Mouse (Mus musculus): Measurements from ENCODE around the gene Manf. TPM values are rescaled to one million over a fixed set of nuclear protein-coding genes. Genes with fewer than 3 reads are reported as not detected.

Gene Manf
- polyA plus RNA-seq, 1 experiment from 2014 or later = 183 TPM

DNA sequence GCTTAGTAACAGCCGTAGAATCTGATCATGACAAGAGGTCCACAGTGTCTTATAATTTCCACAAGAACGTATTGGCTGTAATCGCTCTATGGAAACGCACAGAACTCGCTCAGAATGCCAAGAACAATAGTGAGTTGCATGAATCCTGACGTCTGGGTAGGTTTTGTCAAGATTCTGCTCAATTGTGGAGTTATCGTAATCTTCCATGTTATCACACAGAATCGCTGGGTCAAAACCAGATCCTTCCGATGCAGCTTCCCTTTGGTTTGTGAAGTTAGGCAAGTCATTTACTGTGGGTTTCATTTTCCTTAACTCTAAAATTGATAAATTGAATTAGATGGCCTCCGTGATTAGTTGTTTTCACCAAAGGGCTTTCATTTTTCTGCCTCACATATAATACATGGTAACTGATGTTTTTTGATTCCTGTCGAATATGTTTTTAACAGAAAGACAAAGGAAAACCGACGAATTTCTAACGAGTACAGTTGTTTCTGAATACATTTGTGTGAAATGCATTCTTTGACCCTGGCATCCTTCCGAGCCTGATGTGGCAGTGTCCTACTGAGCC lies 70.6 kb downstream of the Manf start:
- peaks cover 12% of the 10 kb centered on the region for H3K4me1 ChIP-seq (ENCODE audit: control insufficient read depth, insufficient read depth, low read length)
- peak overlapping the region; percentile 63 for H3K4me2 ChIP-seq (ENCODE audit: low read length)
- H3K9me3 ChIP-seq (replicated peaks; ENCODE audit: control insufficient read depth, low read length, poor library complexity, severe bottlenecking) = no peaks in the 10 kb centered on the region
- H3K27me3 ChIP-seq (ENCODE audit: control insufficient read depth, insufficient read depth, low read depth, low read length) = no peaks in the 10 kb centered on the region
- 48% methylated on average over 15 of the region's 15 CpGs for WGBS
- H3K9ac ChIP-seq (ENCODE audit: low read depth, low read length) = peak overlapping the region; percentile 61; the same call in 1 of the 2 replicates
- peak overlapping the region; percentile 60; the same call in 1 of the 2 replicates for H3K27ac ChIP-seq (ENCODE audit: low read length)
- H3K36me3 ChIP-seq (ENCODE audit: control insufficient read depth, insufficient read depth, low read length) = no peaks in the 10 kb centered on the region
- no peak for ATAC-seq
- peak overlapping the region; percentile 92 for H3K4me3 ChIP-seq (ENCODE audit: low read depth, low read length)

DNA sequence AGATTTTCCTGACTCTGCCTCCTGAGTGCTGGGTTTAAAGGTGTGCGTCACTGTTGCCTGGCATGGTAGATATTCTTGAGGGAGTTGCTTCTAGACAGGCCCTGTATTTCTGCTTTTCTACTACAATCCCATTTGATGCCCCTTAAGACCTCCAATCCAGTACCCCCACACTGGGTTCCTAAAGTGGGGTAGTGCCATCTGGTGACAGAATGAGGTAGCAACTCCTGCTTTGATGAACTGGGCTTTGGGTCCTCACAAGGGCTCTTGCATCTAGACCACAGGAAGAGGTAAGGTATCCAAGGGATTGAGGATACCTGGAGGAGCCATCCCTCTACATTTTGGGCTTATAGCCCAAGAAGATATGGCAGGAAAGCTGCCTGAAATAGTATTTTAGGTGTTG lies 72.6 kb downstream of the Manf start:
- Histone ChIP-seq H3K27ac (ENCODE audit: low read length) (no peak overlapping the region), H3K4me3 (ENCODE audit: low read depth, low read length) (no peak overlapping the region), H3K36me3 (ENCODE audit: control insufficient read depth, insufficient read depth, low read length) (no peaks in the 10 kb centered on the region), H3K9ac (ENCODE audit: low read depth, low read length) (no peak overlapping the region), H3K4me1 (ENCODE audit: control insufficient read depth, insufficient read depth, low read length) (peaks cover 12% of the 10 kb centered on the region), H3K4me2 (ENCODE audit: low read length) (no peak overlapping the region), H3K9me3 (replicated peaks; ENCODE audit: control insufficient read depth, low read length, poor library complexity, severe bottlenecking) (no peaks in the 10 kb centered on the region), H3K27me3 (ENCODE audit: control insufficient read depth, insufficient read depth, low read depth, low read length) (no peaks in the 10 kb centered on the region)
- no peak for ATAC-seq
- WGBS = 100% methylated on average over 1 of the region's 1 CpGs

DNA sequence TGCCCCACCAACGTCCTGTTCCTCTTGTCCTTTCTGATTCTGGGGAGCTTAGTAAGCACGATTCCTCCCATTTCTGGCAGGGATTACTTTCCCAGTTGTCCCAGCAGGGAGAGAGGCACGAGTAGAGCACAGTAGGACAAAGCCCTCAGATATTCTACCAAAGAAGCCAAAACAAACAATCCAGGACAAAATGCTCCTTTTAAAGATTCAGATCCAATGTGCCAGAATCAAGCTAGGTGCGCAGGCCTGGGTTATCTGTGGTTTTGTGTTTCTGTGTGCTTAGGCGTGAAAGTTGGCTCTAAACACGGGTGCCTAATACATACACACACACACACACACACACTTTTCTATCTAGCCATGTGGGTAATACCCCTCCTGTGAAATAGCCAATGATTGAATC lies 73.6 kb downstream of the Manf start:
- Histone ChIP-seq H3K9me3 (replicated peaks; ENCODE audit: control insufficient read depth, low read length, poor library complexity, severe bottlenecking) (no peaks in the 10 kb centered on the region), H3K4me2 (ENCODE audit: low read length) (no peak overlapping the region), H3K36me3 (ENCODE audit: control insufficient read depth, insufficient read depth, low read length) (no peaks in the 10 kb centered on the region), H3K27me3 (ENCODE audit: control insufficient read depth, insufficient read depth, low read depth, low read length) (no peaks in the 10 kb centered on the region), H3K9ac (ENCODE audit: low read depth, low read length) (no peak overlapping the region), H3K27ac (ENCODE audit: low read length) (no peak overlapping the region), H3K4me1 (ENCODE audit: control insufficient read depth, insufficient read depth, low read length) (peaks cover 11% of the 10 kb centered on the region), H3K4me3 (ENCODE audit: low read depth, low read length) (no peak overlapping the region)
- WGBS = 72% methylated on average over 6 of the region's 6 CpGs
- ATAC-seq = no peak

DNA sequence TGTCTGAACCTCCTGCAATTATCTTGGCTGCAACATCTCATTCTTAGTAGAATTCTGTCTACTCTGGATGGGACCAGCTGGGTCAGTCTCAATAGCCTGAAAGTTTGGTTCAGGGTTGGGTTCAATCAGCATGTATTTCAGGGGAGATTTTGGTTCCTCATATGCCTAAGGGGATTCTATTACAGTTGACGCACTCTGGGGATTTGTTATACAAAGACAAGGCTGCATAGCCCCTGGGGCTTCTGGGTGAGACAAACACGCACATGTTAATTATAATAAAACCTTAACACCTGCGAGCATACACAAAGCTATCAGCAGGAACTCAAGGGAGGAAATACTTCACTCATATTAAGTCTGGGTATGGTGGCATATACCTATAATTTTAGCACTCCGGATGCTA lies 85.3 kb downstream of the Manf start:
- 74% methylated on average over 4 of the region's 4 CpGs for WGBS

DNA sequence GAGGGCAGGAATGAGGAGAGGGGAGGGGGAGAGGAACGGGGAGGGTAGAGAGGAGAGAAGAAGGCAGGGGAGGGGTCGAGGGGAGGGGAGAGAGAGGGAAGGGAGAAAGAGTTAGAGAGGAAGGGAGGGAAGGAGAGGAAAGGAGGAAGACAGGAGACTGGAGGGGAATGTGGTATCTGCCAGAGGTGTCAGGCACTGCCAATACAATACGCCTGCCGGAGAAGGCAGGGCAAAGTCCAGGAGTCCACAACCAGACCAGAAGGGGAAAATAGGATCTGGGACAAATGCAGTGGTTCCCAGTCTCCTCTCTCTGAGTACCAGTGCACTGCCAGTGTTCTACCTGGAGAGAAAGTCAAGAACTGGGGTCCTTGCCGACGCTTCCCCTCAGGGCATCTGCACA lies 100.9 kb downstream of the Manf start:
- Histone ChIP-seq H3K4me2 (ENCODE audit: low read length) (no peak overlapping the region), H3K36me3 (ENCODE audit: control insufficient read depth, insufficient read depth, low read length) (no peaks in the 10 kb centered on the region), H3K27me3 (ENCODE audit: control insufficient read depth, insufficient read depth, low read depth, low read length) (no peaks in the 10 kb centered on the region), H3K4me3 (ENCODE audit: low read depth, low read length) (no peak overlapping the region), H3K9me3 (replicated peaks; ENCODE audit: control insufficient read depth, low read length, poor library complexity, severe bottlenecking) (no peaks in the 10 kb centered on the region), H3K9ac (ENCODE audit: low read depth, low read length) (no peak overlapping the region), H3K4me1 (ENCODE audit: control insufficient read depth, insufficient read depth, low read length) (peaks cover 23% of the 10 kb centered on the region), H3K27ac (ENCODE audit: low read length) (no peak overlapping the region)
- ATAC-seq = no peak
- WGBS = 88% methylated on average over 6 of the region's 6 CpGs

More for the DNA sequence above, 85.3 kb downstream of the Manf start:
- no peak for ATAC-seq
- Histone ChIP-seq H3K27ac (ENCODE audit: low read length) (no peak overlapping the region), H3K9ac (ENCODE audit: low read depth, low read length) (no peak overlapping the region), H3K9me3 (replicated peaks; ENCODE audit: control insufficient read depth, low read length, poor library complexity, severe bottlenecking) (no peaks in the 10 kb centered on the region; the same call in 1 of the 2 replicates), H3K4me2 (ENCODE audit: low read length) (no peak overlapping the region), H3K36me3 (ENCODE audit: control insufficient read depth, insufficient read depth, low read length) (no peaks in the 10 kb centered on the region), H3K4me1 (ENCODE audit: control insufficient read depth, insufficient read depth, low read length) (no peaks in the 10 kb centered on the region), H3K4me3 (ENCODE audit: low read depth, low read length) (no peak overlapping the region), H3K27me3 (ENCODE audit: control insufficient read depth, insufficient read depth, low read depth, low read length) (no peaks in the 10 kb centered on the region)

DNA sequence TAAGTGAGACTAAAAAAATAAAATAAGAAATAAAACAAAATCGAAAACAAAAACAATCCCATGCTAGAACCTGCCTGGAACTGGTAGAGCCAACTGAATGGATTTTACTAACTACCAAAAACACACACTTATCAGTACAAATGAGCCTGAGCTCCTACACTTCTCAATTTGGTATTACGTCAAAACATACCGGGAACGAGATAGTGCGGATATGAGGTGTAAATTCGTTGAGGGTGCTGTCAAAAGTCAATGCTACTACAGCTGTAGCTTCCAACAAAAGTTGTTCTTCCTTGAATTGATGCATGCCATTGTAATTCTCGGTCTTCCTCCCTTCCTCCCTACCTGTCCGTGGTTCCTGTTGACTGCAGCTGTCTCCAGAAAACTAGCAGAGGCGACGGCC lies 102.4 kb downstream of the Manf start:
- Histone ChIP-seq H3K9ac (ENCODE audit: low read depth, low read length) (peak overlapping the region; percentile 100), H3K4me1 (ENCODE audit: control insufficient read depth, insufficient read depth, low read length) (peaks cover 23% of the 10 kb centered on the region), H3K9me3 (replicated peaks; ENCODE audit: control insufficient read depth, low read length, poor library complexity, severe bottlenecking) (no peaks in the 10 kb centered on the region), H3K36me3 (ENCODE audit: control insufficient read depth, insufficient read depth, low read length) (no peaks in the 10 kb centered on the region), H3K27ac (ENCODE audit: low read length) (peak overlapping the region; percentile 87), H3K4me2 (ENCODE audit: low read length) (peak overlapping the region; percentile 97), H3K27me3 (ENCODE audit: control insufficient read depth, insufficient read depth, low read depth, low read length) (no peaks in the 10 kb centered on the region), H3K4me3 (ENCODE audit: low read depth, low read length) (peak overlapping the region; percentile 100)
- ATAC-seq = no peak
- 17% methylated on average over 10 of the region's 10 CpGs for WGBS

DNA sequence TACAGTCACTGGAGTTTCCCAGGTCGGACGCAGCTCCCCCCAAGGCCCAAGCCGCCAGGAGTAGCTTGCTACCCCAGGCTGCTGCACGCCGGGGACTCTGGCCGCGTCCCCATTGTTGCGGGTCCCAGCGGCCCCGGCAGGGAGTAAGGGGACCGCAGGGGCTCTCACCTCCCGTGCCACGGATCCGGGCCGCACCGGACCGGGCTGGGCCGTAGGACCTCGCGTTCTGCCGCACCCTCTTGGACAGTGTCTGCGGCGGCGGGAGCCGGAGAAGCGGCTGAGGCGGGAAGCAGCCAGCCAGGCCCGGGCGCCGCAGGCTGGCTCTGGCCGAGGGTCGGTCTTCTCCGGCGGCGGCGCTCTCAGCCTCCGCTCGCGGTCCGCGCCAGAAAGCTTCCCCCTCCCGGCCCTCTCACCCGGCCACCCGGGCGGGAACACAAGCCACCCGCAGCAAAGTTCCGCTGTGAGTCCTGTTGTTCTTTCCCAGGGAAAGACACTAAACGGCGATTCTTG lies 102.9 kb downstream of the Manf start, which contains the start of gene Rad54l2:
TSS of gene Rad54l2 (minus strand) at position 383 of the 510 bp plus-strand sequence.
- Histone ChIP-seq H3K4me3 (ENCODE audit: low read depth, low read length) (peak within 1 kb of the TSS; percentile 100), H3K4me2 (ENCODE audit: low read length) (peak within 1 kb of the TSS; percentile 97), H3K4me1 (ENCODE audit: control insufficient read depth, insufficient read depth, low read length) (peaks cover 23% of the 10 kb centered on the region), H3K9ac (ENCODE audit: low read depth, low read length) (peak within 1 kb of the TSS; percentile 100), H3K9me3 (replicated peaks; ENCODE audit: control insufficient read depth, low read length, poor library complexity, severe bottlenecking) (no peaks in the 10 kb centered on the region), H3K27me3 (ENCODE audit: control insufficient read depth, insufficient read depth, low read depth, low read length) (no peaks in the 10 kb centered on the region), H3K36me3 (ENCODE audit: control insufficient read depth, insufficient read depth, low read length) (no peaks in the 10 kb centered on the region), H3K27ac (ENCODE audit: low read length) (peak within 1 kb of the TSS; percentile 87)
- under 1% methylated on average over 49 of the region's 49 CpGs for WGBS
- ATAC-seq = peak; percentile 93

Other genes starting within 250 kb of the Manf start
- 24.3 and 24.6 TPM in 2 replicates for gene Grm2, start 235.9 kb downstream of the Manf start, polyA plus RNA-seq (2015; fragmentation: Nextera tagmentation; extraction: Ambion mirVana)
- 67.0 and 75.7 TPM in 2 replicates for gene Tex264, start 206.1 kb downstream of the Manf start, polyA plus RNA-seq (2015; fragmentation: Nextera tagmentation; extraction: Ambion mirVana)
- gene Rad54l2, start 102.8 kb downstream of the Manf start, polyA plus RNA-seq (2015; fragmentation: Nextera tagmentation; extraction: Ambion mirVana) = 5.2 and 6.4 TPM in 2 replicates
- 20.4 and 23.2 TPM in 2 replicates for gene Dcaf1, start 70.1 kb downstream of the Manf start, polyA plus RNA-seq (2015; fragmentation: Nextera tagmentation; extraction: Ambion mirVana)
- gene Rbm15b, start 4.6 kb downstream of the Manf start, polyA plus RNA-seq (2015; fragmentation: Nextera tagmentation; extraction: Ambion mirVana) = 11.6 and 12.6 TPM in 2 replicates

Measured in midbrain, embryonic 16.5 days (tissue).